Mouse (Mus musculus): ENCODE results near the gene Rabepk.
"Not testable (repeated sequence)": the region's sequence is repeated elsewhere in the genome, so short reads cannot be mapped to it uniquely, and the experiment has no call there.

Rabepk gene

GRCm38 (mm10) chr2:34804815-34805214, 5.1 kb upstream of the Rabepk start:
- no peak for DNase-seq (ENCODE audit: low read depth, low spot score)

DNA sequence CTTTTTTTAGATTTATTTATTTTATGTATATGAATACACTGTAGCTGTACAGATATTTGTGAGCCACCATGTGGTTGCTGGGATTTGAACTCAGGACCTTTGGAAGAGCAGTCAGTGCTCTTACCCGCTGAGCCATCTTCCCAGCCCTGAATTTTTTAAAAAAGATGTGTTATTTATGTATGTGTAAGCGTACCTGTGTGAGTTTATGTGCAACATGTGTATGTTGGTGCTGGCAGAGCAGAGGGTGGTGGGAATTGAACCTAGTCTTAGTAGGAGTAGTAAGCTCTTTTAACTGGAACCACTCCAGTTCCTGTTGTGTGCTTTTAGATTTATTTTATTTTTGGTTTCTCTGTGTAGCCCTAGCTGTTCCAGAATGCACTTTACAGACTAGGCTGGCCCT, 4.5 kb upstream of the Rabepk start:
- no peak for DNase-seq (ENCODE audit: low read depth, low spot score)

GRCm38 (mm10) chr2:34803746-34804145, 4.0 kb upstream of the Rabepk start:
- no peak for DNase-seq (ENCODE audit: low read depth, low spot score)

DNA sequence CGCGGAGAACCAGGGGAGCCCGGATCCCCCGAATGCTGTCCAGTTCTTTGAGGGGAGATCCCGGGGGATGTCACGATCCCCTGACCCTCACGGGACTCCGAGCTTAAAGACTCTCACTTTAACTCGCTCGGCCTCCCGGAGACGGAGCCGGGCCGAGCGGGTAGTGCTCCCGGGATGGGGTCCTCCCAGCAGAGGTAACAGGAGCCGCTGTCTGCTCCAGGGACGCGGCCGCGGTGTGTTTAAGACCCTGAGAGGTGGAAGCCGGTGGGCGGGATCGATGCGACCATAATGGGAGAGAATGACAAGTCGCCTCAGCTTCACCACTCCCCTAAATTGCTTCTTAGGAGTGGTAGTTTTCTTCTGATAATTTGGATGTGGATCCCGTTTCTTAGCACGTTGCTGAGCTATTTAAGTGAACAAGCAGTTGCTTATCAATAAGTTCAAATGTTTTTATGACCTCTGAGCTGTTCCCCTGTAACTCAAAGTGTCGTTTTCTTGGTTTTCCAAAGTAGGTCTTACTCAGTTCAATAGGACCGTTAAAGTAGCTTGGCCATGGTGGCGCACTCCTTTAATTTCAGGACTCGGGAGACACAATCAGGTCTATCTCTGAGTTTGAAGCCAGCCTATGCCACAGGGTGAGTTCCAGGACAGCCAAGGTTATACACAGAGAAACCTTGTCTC, 3.0 kb upstream of the Rabepk start:
- not testable (repeated sequence) for DNase-seq (ENCODE audit: low read depth, low spot score)

GRCm38 (mm10) chr2:34801516-34802482, 2.1 kb upstream of the Rabepk start:
- DNase-seq (ENCODE audit: low read depth, low spot score) = peak; percentile 99

DNA sequence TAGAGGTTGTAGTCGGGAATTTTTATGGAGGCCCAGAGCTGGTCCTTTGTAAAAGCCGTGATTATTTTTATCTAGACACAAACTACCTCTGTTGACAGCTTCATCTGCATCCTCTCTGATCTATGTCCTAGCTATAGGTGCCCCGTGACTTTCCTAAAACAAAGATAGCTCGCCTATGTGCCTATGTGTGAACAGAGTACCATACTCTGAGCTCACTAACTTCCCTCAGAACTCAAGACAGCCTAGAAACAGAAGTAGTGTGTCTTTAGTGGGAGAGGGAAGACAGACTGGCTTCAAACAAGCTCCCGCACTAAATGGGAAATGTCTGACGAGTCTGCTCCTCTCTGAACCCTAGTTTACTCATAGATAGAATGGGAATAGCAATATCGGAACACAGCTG, 659 bp upstream of the Rabepk start:
- no peak for DNase-seq (ENCODE audit: low read depth, low spot score)

- DNase-seq (ENCODE audit: low read depth, low spot score) = no peak
Measured at GRCm38 (mm10) chr2:34795426-34795825, 4.3 kb downstream of the Rabepk start.

- DNase-seq (ENCODE audit: low read depth, low spot score) = no peak
Measured at GRCm38 (mm10) chr2:34794511-34794910, 5.2 kb downstream of the Rabepk start.

- not testable (repeated sequence) for DNase-seq (ENCODE audit: low read depth, low spot score)
Measured at GRCm38 (mm10) chr2:34792543-34792942, 7.2 kb downstream of the Rabepk start.

DNA sequence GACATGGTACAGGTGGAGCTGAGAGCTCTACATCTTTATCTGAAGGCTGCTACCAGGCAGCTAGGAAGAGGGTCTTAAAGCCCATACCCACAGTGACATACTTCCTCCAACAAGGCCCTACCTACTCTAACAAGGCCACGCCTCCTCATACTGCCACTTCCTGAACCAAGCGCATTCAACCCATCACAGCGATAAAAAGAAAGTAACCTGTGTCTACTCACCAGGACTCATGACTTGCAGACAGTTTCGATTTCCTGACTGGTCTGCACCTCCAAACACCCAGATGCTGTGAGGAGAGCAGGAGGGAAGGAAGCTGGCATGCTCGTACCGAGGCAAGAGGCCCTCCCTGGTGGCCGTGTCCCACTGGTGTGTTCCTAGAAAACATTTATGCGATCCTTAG, 9.4 kb downstream of the Rabepk start:
- no peak for DNase-seq (ENCODE audit: low read depth, low spot score)

DNA sequence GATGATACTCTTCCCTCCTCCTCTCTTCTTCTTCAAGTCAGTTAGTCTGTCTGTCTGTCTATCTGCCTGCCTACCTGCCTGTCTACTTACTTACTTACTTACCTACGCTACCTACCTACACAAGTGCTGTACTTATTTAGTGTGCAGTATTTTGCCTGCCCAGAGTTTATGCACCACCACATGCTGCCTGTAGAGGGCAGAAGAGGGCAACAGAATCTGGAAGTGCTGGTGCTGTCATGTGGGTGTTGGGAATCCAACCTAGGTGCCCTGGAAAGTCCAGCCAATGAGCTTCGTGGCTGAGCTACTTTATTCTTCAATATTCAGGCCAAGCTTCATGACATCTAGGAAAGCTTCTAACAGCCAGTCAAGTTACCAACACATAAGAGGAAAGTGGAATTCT, 15.6 kb downstream of the Rabepk start:
- DNase-seq (ENCODE audit: low read depth, low spot score) = peak; percentile 48

DNA sequence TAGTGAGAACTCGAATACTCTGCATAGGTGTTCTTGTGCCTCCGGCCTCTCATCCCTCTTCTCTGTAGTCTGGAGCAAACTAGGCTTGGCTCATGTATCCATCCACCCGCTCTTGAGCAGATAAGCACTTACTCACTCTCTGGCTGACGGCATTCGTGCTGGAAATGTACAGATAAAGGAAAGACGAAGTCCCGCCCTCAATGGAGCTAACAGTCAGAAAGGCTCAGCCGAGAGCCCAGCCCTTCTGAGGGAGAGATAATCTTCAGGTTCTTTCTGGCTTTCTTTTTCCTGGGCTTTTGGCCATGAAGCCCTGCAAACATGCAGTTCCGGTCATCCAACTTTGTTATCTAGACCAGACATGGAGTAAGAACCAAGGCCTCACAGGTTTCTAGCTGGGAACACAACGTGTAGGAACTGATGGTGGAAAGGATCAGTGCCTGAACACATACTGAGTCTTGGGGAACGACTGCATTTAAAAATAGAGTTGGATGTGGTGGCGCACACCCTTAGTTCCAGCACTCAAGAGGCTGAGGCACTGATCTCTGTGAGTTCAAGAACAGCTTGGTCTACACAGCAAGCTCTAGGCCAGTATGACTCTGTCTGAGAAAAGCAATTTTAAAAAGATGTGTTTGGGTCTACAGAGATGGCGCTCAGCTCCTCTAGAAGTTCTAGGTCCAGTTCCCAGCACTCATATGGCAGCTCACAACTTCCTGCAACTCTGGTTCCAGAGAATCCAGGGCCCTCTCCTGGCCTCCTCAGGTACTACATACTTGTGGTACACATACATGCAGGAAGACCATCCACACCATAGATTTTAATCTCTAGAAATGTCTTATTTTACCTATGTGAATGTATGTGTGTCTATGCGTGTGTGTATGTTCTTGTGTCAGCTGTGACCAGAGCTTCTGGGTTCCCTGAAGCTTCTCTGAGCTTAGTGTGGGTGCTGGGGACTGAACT, 16.4 kb downstream of the Rabepk start:
- DNase-seq (ENCODE audit: low read depth, low spot score) = no peak

GRCm38 (mm10) chr2:34777237-34777868, 22.4 kb downstream of the Rabepk start:
- DNase-seq (ENCODE audit: low read depth, low spot score) = no peak

DNA sequence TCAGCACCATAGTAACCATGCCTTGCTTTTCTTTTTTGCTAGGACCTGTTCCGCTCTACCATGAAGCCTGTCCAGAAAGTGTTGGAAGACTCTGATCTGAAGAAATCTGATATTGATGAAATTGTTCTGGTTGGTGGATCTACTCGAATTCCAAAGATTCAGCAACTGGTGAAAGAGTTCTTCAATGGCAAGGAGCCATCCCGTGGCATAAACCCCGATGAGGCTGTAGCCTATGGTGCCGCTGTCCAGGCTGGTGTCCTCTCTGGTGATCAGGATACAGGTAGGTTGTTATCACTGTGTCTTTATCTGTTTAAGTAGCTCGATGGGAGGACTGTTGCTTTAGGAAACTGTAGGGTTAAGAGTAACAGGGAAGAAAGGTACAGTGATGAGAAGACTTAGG, 25.2 kb downstream of the Rabepk start:
- DNase-seq (ENCODE audit: low read depth, low spot score) = no peak

DNA sequence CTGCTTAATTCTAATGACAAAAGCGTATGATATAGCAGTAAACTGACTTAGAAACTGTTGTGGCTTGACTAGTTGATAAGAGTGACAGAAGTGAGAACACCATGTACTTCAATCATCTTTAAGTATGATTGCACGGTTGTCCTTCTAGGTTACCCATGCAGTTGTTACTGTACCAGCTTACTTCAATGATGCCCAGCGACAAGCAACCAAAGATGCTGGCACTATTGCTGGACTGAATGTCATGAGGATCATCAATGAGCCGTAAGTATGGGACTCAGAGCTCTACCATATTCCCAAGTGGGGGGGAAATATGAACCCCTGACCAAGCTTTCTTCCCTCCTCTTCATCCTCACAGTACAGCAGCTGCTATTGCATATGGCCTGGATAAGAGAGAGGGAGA, 26.0 kb downstream of the Rabepk start:
- DNase-seq (ENCODE audit: low read depth, low spot score) = no peak

DNA sequence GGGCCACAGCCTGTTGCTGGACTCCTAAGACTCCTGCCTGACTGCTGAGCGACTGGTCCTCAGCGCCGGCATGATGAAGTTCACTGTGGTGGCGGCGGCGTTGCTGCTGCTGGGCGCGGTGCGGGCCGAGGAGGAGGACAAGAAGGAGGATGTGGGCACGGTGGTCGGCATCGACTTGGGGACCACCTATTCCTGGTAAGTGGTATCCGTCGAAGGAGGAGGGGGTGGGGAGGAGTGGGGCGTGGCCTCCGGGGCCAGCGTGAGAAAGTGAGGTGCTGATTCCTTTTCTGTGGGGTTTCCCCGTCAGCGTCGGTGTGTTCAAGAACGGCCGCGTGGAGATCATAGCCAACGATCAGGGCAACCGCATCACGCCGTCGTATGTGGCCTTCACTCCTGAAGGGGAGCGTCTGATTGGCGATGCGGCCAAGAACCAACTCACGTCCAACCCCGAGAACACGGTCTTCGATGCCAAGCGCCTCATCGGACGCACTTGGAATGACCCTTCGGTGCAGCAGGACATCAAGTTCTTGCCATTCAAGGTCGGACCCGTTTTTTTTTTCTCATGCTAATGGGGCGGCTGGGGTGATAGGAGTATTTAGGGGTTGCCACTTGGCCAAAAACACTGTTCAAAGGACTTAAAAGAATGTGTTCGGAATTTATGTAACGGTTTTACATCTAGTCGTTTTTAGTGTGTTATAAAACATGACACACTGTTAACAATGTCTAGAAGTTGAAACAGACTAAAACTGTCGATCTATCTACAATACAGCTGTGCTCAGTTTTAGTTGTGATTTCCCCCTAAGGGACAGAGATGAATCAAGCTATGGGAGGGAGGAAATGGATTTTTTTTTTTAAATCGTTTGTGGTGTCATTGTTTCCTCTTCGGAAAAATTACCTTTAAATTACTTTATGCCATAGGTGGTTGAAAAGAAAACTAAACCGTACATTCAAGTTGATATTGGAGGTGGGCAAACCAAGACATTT, 27.2 kb downstream of the Rabepk start:
- peak; percentile 46 for DNase-seq (ENCODE audit: low read depth, low spot score)

- DNase-seq (ENCODE audit: low read depth, low spot score) = peak; percentile 100
Measured at GRCm38 (mm10) chr2:34771368-34772226, 28.1 kb downstream of the Rabepk start, which contains the start of gene Hspa5. TSS of gene Hspa5 (plus strand) at chr2:34771970.

GRCm38 (mm10) chr2:34770951-34771350, 28.8 kb downstream of the Rabepk start:
- DNase-seq (ENCODE audit: low read depth, low spot score) = no peak

GRCm38 (mm10) chr2:34770049-34770448, 29.7 kb downstream of the Rabepk start:
- DNase-seq (ENCODE audit: low read depth, low spot score) = no peak

All from forelimb bud, embryonic 11.5 days (tissue).